Mouse (Mus musculus): Measurements from ENCODE around the gene Sstr3.

DNA sequence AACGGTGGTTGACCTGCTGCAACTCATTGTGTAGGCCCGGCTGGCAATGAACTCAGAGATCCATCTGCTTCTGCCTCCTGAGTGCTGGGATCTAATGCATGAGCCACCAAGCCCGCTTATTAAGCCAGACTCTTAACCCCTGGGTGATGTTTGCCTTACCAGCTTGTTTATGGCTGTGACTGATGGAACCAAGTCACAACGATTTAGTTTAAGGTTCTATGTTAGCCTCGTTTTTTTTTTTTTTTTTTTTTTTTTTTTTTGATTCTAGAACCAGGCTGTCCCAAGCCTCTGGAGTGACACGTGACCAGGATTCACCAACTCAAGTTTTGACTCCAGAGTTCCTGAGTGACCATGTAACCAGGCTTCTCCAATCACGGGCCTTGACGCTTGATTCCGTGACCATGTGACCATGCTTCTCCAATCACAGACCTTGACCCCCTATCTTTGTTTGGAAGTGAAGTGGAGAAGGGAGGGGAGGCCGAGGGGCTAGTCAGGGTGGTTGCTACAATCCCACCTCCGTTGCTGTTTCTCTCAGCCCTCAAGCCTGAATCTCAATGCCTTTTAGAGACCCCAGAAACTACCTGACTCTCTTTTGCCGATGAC lies 35.1 kb downstream of the Sstr3 start:
- TF ChIP-seq CTCF (IDR thresholded peaks at IDR 0.05; ENCODE audit: extremely low read depth, insufficient read length, insufficient replicate concordance, low read depth, low read length), result no peak
- no peak for TF ChIP-seq POLR2A (IDR thresholded peaks at IDR 0.05; ENCODE audit: low read depth, low read length)

Measured in small intestine, adult 2 months (tissue).